In genomic region chr8:119630841-119631240, GRCm38 (mm10) we compare ENCODE assay signal across 25 mouse cellular contexts. TPM values are rescaled to one million over a fixed set of nuclear protein-coding genes. Genes with fewer than 3 reads are reported as not detected.
DNase-seq lines count a peak whose midpoint lies in the region; ATAC-seq and TF ChIP-seq lines count a peak whose summit lies in the region.
"Had no signal": no experiment of that assay in that cellular context is flagged by ENCODE, and none has a peak within 500 bp of the region (broad histone marks: within the 10 kb centered on the region; RNA-seq: fewer than 3 reads in every experiment).

No protein-coding gene starts in this region.

- no peak overlapping the region for H3K4me3 ChIP-seq in hindbrain, embryonic 10.5 days
- no peak overlapping the region for H3K4me3 ChIP-seq in hindbrain, embryonic 16.5 days (ENCODE audit: low read length)
- no peak overlapping the region for H3K4me3 ChIP-seq in embryonic facial prominence, embryonic 14.5 days (ENCODE audit: low read depth, low read length)
- no peak overlapping the region for H3K4me3 ChIP-seq in midbrain, embryonic 14.5 days (replicated peaks; ENCODE audit: low read depth, low read length)
- H3K4me3 ChIP-seq: forebrain, embryonic 12.5 days; heart, embryonic 15.5 days; hindbrain, embryonic 15.5 days; limb, embryonic 13.5 days; megakaryocyte, embryonic 14.5 days; neural tube, embryonic 12.5 days had no signal

- H3K9me3 ChIP-seq in hindbrain, embryonic 10.5 days, result no peaks in the 10 kb centered on the region
- H3K9me3 ChIP-seq in hindbrain, embryonic 16.5 days (ENCODE audit: control insufficient read depth, low read length), result no peaks in the 10 kb centered on the region
- H3K9me3 ChIP-seq in embryonic facial prominence, embryonic 14.5 days (ENCODE audit: control insufficient read depth, low read length), result no peaks in the 10 kb centered on the region
- no peaks in the 10 kb centered on the region for H3K9me3 ChIP-seq in midbrain, embryonic 14.5 days (ENCODE audit: control insufficient read depth, low read length)
- H3K9me3 ChIP-seq: forebrain, embryonic 12.5 days; heart, embryonic 15.5 days; hindbrain, embryonic 15.5 days; limb, embryonic 13.5 days; neural tube, embryonic 12.5 days had no signal

- no peak for TF ChIP-seq POLR2A in brain, embryonic 14.5 days (IDR thresholded peaks at IDR 0.05; ENCODE audit: borderline replicate concordance, extremely low read depth, insufficient read depth, insufficient read length, poor library complexity, severe bottlenecking)

- DNase-seq in hindbrain, embryonic 10.5 days (ENCODE audit: low spot score), result peak; percentile 45
- peak; percentile 43 for DNase-seq in brain, embryonic 14.5 days (ENCODE audit: low read depth)
- DNase-seq in embryonic facial prominence, embryonic 14.5 days (ENCODE audit: low spot score), result peak; percentile 40
- DNase-seq in midbrain, embryonic 14.5 days, result peak; percentile 60
- DNase-seq in lung, postnatal 10 days, result no peak
- DNase-seq: cerebellum, adult 2 months; gastrocnemius, postnatal 10 days; heart, adult 18-20 months; kidney, adult 18-20 months; kidney, postnatal 25 days; layer of hippocampus, adult 9-11 months; thymus, adult 18-20 months had no signal

- peaks cover 42% of the 10 kb centered on the region for H3K27me3 ChIP-seq in hindbrain, embryonic 10.5 days (ENCODE audit: insufficient read depth, poor library complexity, severe bottlenecking)
- peaks cover 7% of the 10 kb centered on the region for H3K27me3 ChIP-seq in hindbrain, embryonic 16.5 days (replicated peaks; ENCODE audit: control insufficient read depth, insufficient read depth, low read length)
- peaks cover 11% of the 10 kb centered on the region; the same call in 1 of the 2 replicates for H3K27me3 ChIP-seq in embryonic facial prominence, embryonic 14.5 days (replicated peaks; ENCODE audit: control insufficient read depth, insufficient read depth, low read length)
- H3K27me3 ChIP-seq in midbrain, embryonic 14.5 days (ENCODE audit: control insufficient read depth, insufficient read depth, low read length), result no peaks in the 10 kb centered on the region

- H3K4me1 ChIP-seq in hindbrain, embryonic 10.5 days (replicated peaks), result peaks cover 87% of the 10 kb centered on the region
- H3K4me1 ChIP-seq in hindbrain, embryonic 16.5 days (ENCODE audit: control insufficient read depth, insufficient read depth, low read depth, low read length), result peaks cover 3% of the 10 kb centered on the region
- H3K4me1 ChIP-seq in embryonic facial prominence, embryonic 14.5 days (ENCODE audit: control insufficient read depth, insufficient read depth, low read length), result peaks cover 7% of the 10 kb centered on the region; the same call in 1 of the 2 replicates
- H3K4me1 ChIP-seq in midbrain, embryonic 14.5 days (ENCODE audit: control insufficient read depth, insufficient read depth, low read length), result peaks cover 15% of the 10 kb centered on the region

- H3K4me2 ChIP-seq in hindbrain, embryonic 16.5 days (ENCODE audit: low read length), result no peak overlapping the region
- no peak overlapping the region for H3K4me2 ChIP-seq in embryonic facial prominence, embryonic 14.5 days (ENCODE audit: low read depth, low read length)
- H3K4me2 ChIP-seq in midbrain, embryonic 14.5 days (ENCODE audit: low read length), result no peak overlapping the region
- H3K4me2 ChIP-seq: forebrain, embryonic 12.5 days; heart, embryonic 15.5 days; hindbrain, embryonic 15.5 days; limb, embryonic 13.5 days; neural tube, embryonic 12.5 days had no signal

- TF ChIP-seq CTCF in brain, embryonic 14.5 days (IDR thresholded peaks at IDR 0.05; ENCODE audit: borderline replicate concordance, extremely low read depth, insufficient read depth, insufficient read length), result no peak

- WGBS in hindbrain, embryonic 10.5 days, result 49% methylated on average over 3 of the region's 3 CpGs
- WGBS in hindbrain, embryonic 16.5 days, result 20% methylated on average over 3 of the region's 3 CpGs
- WGBS in embryonic facial prominence, embryonic 14.5 days, result 33% methylated on average over 3 of the region's 3 CpGs
- 34% methylated on average over 3 of the region's 3 CpGs for WGBS in midbrain, embryonic 14.5 days

- H3K27ac ChIP-seq in hindbrain, embryonic 10.5 days, result peak overlapping the region; percentile 71
- no peak overlapping the region for H3K27ac ChIP-seq in hindbrain, embryonic 16.5 days (ENCODE audit: low read depth, low read length)
- H3K27ac ChIP-seq in embryonic facial prominence, embryonic 14.5 days (replicated peaks; ENCODE audit: low read depth, low read length), result no peak overlapping the region
- H3K27ac ChIP-seq in midbrain, embryonic 14.5 days (replicated peaks; ENCODE audit: low read depth, low read length), result peak overlapping the region; percentile 37; the same call in 1 of the 2 replicates
- H3K27ac ChIP-seq: forebrain, embryonic 12.5 days; heart, embryonic 15.5 days; hindbrain, embryonic 15.5 days; limb, embryonic 13.5 days; liver, embryonic 14.5 days; neural tube, embryonic 12.5 days had no signal

- H3K36me3 ChIP-seq in hindbrain, embryonic 10.5 days, result no peaks in the 10 kb centered on the region
- H3K36me3 ChIP-seq in hindbrain, embryonic 16.5 days (ENCODE audit: control insufficient read depth, insufficient read depth, low read length), result no peaks in the 10 kb centered on the region
- H3K36me3 ChIP-seq in embryonic facial prominence, embryonic 14.5 days (ENCODE audit: control insufficient read depth, insufficient read depth, low read length), result no peaks in the 10 kb centered on the region
- no peaks in the 10 kb centered on the region for H3K36me3 ChIP-seq in midbrain, embryonic 14.5 days (ENCODE audit: control insufficient read depth, insufficient read depth, low read length)
- H3K36me3 ChIP-seq: forebrain, embryonic 12.5 days; heart, embryonic 15.5 days; hindbrain, embryonic 15.5 days; limb, embryonic 13.5 days; neural tube, embryonic 12.5 days had no signal

- no peak overlapping the region for H3K9ac ChIP-seq in hindbrain, embryonic 16.5 days (ENCODE audit: low read depth, low read length)
- H3K9ac ChIP-seq in embryonic facial prominence, embryonic 14.5 days (ENCODE audit: low read depth, low read length), result no peak overlapping the region
- H3K9ac ChIP-seq in midbrain, embryonic 14.5 days (replicated peaks; ENCODE audit: low read length), result no peak overlapping the region
- H3K9ac ChIP-seq: forebrain, embryonic 12.5 days; heart, embryonic 15.5 days; hindbrain, embryonic 15.5 days; limb, embryonic 13.5 days; liver, embryonic 14.5 days; neural tube, embryonic 12.5 days had no signal

- no peak for ATAC-seq in hindbrain, embryonic 16.5 days
- ATAC-seq in embryonic facial prominence, embryonic 14.5 days (ENCODE audit: low read depth), result no peak; the same call in 1 of the 2 replicates
- no peak for ATAC-seq in midbrain, embryonic 14.5 days (ENCODE audit: low FRiP score, low TSS enrichment)
- no peak for ATAC-seq in megakaryocyte, adult 5-6 weeks (ENCODE audit: poor library complexity, severe bottlenecking)
- ATAC-seq: Patski had no signal

RNA-seq across cellular contexts. Expression of gene Kcng4, which starts 4.6 kb away (rescaled TPM):
- polyA plus RNA-seq in hindbrain, embryonic 10.5 days (2016; fragmentation: Nextera tagmentation; extraction: Ambion mirVana), result 0.16 and 0.29 TPM in 2 replicates
- polyA plus RNA-seq in hindbrain, embryonic 16.5 days (2015; fragmentation: Nextera tagmentation; extraction: Ambion mirVana), result 0.13 and 0.14 TPM in 2 replicates
- polyA plus RNA-seq in brain, embryonic 14.5 days (2012; rRNA removed), result 0.14 and 0.23 TPM in 2 replicates
- 0.28 and 0.48 TPM in 2 replicates for polyA plus RNA-seq in embryonic facial prominence, embryonic 14.5 days (2014; fragmentation: Nextera tagmentation; extraction: Ambion mirVana)
- 0.15 and 0.55 TPM in 2 replicates for polyA plus RNA-seq in midbrain, embryonic 14.5 days (2014; fragmentation: Nextera tagmentation; extraction: Ambion mirVana)
- total RNA-seq in megakaryocyte, adult 5-6 weeks (2015), result not detected in 2 replicates
- total RNA-seq in megakaryocyte, adult 5-6 weeks (2017), result not detected in 2 replicates
- polyA plus RNA-seq: C2C12; heart, embryonic 15.5 days; limb, embryonic 13.5 days; liver, embryonic 14.5 days had no signal

RNA-seq across cellular contexts. Expression of gene Adad2, which starts 18.3 kb away (rescaled TPM):
- 0.16 and 0.41 TPM in 2 replicates for polyA plus RNA-seq in hindbrain, embryonic 10.5 days (2016; fragmentation: Nextera tagmentation; extraction: Ambion mirVana)
- 0.23 and 0.29 TPM in 2 replicates for polyA plus RNA-seq in hindbrain, embryonic 16.5 days (2015; fragmentation: Nextera tagmentation; extraction: Ambion mirVana)
- 0.12 and 0.25 TPM in 2 replicates for polyA plus RNA-seq in brain, embryonic 14.5 days (2012; rRNA removed)
- polyA plus RNA-seq in embryonic facial prominence, embryonic 14.5 days (2014; fragmentation: Nextera tagmentation; extraction: Ambion mirVana), result 0.14 and 0.17 TPM in 2 replicates
- polyA plus RNA-seq in midbrain, embryonic 14.5 days (2014; fragmentation: Nextera tagmentation; extraction: Ambion mirVana), result 0.21 and 0.32 TPM in 2 replicates
- total RNA-seq in megakaryocyte, adult 5-6 weeks (2015), result not detected in 2 replicates
- total RNA-seq in megakaryocyte, adult 5-6 weeks (2017), result not detected in 2 replicates
- total RNA-seq: gastrocnemius, postnatal 10 days; heart, adult 18-20 months had no signal
- polyA plus RNA-seq: C2C12; frontal cortex, adult 2 months; heart, embryonic 15.5 days; liver, embryonic 14.5 days; lung, embryonic 16.5 days; Patski had no signal

RNA-seq across cellular contexts. Expression of gene Taf1c, which starts 25.8 kb away (rescaled TPM):
- polyA plus RNA-seq in hindbrain, embryonic 10.5 days (2016; fragmentation: Nextera tagmentation; extraction: Ambion mirVana), result 16.8 and 17.4 TPM in 2 replicates
- 13.0 and 15.2 TPM in 2 replicates for polyA plus RNA-seq in hindbrain, embryonic 16.5 days (2015; fragmentation: Nextera tagmentation; extraction: Ambion mirVana)
- polyA plus RNA-seq in brain, embryonic 14.5 days (2012; rRNA removed), result 24.0 and 36.7 TPM in 2 replicates
- 7.9 and 11.3 TPM in 2 replicates for polyA plus RNA-seq in embryonic facial prominence, embryonic 14.5 days (2014; fragmentation: Nextera tagmentation; extraction: Ambion mirVana)
- polyA plus RNA-seq in midbrain, embryonic 14.5 days (2014; fragmentation: Nextera tagmentation; extraction: Ambion mirVana), result 14.6 and 16.6 TPM in 2 replicates
- 2.5 and 3.1 TPM in 2 replicates for total RNA-seq in megakaryocyte, adult 5-6 weeks (2015)
- total RNA-seq in megakaryocyte, adult 5-6 weeks (2017), result 5.5 and 5.8 TPM in 2 replicates

RNA-seq across cellular contexts. Expression of gene Wfdc1, which starts 35.3 kb away (rescaled TPM):
- 9.6 and 11.6 TPM in 2 replicates for polyA plus RNA-seq in hindbrain, embryonic 10.5 days (2016; fragmentation: Nextera tagmentation; extraction: Ambion mirVana)
- 7.1 and 8.3 TPM in 2 replicates for polyA plus RNA-seq in hindbrain, embryonic 16.5 days (2015; fragmentation: Nextera tagmentation; extraction: Ambion mirVana)
- polyA plus RNA-seq in brain, embryonic 14.5 days (2012; rRNA removed), result 3.1 TPM in 2 replicates
- 2.0 and 3.5 TPM in 2 replicates for polyA plus RNA-seq in embryonic facial prominence, embryonic 14.5 days (2014; fragmentation: Nextera tagmentation; extraction: Ambion mirVana)
- 2.3 and 3.4 TPM in 2 replicates for polyA plus RNA-seq in midbrain, embryonic 14.5 days (2014; fragmentation: Nextera tagmentation; extraction: Ambion mirVana)
- total RNA-seq in megakaryocyte, adult 5-6 weeks (2015), result not detected in 2 replicates
- not detected in 2 replicates for total RNA-seq in megakaryocyte, adult 5-6 weeks (2017)
- polyA plus RNA-seq: C2C12, Patski had no signal

RNA-seq across cellular contexts. Expression of gene Dnaaf1, which starts 55.8 kb away (rescaled TPM):
- polyA plus RNA-seq in hindbrain, embryonic 10.5 days (2016; fragmentation: Nextera tagmentation; extraction: Ambion mirVana), result 0.39 and 1.3 TPM in 2 replicates
- polyA plus RNA-seq in hindbrain, embryonic 16.5 days (2015; fragmentation: Nextera tagmentation; extraction: Ambion mirVana), result 0.61 and 0.69 TPM in 2 replicates
- polyA plus RNA-seq in brain, embryonic 14.5 days (2012; rRNA removed), result 0.40 and 0.44 TPM in 2 replicates
- 0.83 and 2.5 TPM in 2 replicates for polyA plus RNA-seq in embryonic facial prominence, embryonic 14.5 days (2014; fragmentation: Nextera tagmentation; extraction: Ambion mirVana)
- 0.13 and 0.23 TPM in 2 replicates for polyA plus RNA-seq in midbrain, embryonic 14.5 days (2014; fragmentation: Nextera tagmentation; extraction: Ambion mirVana)
- not detected in 2 replicates for total RNA-seq in megakaryocyte, adult 5-6 weeks (2015)
- 0.33 TPM in 1 of 2 replicates, not detected in the other for total RNA-seq in megakaryocyte, adult 5-6 weeks (2017)
- total RNA-seq: gastrocnemius, postnatal 10 days had no signal

Comparison
In these comparisons a context has a peak if more than half of its experiments do, and no peak if none do; other contexts are left out.
1. H3K27ac ChIP-seq: peak in hindbrain, embryonic 10.5 days (single experiment) and midbrain, embryonic 14.5 days (single experiment); none in hindbrain, embryonic 16.5 days (single experiment) and embryonic facial prominence, embryonic 14.5 days (single experiment).